Mouse (Mus musculus) heart, adult 2 months (tissue): ENCODE results near the gene Lnx2.

ENCODE experiments used
- CTCF ChIP-seq: fragments of 200-600 bp; IDR thresholded peaks from 2 replicates; pipeline ENCODE4 v1.8.1; 2022; ENCODE audit warnings: antibody characterized with exemption, mild to moderate bottlenecking, moderate library complexity
- EP300 ChIP-seq: fragments of 200-500 bp; IDR thresholded peaks from 2 replicates; pipeline ENCODE4 v1.6.1; 2011; ENCODE audit warnings: low read depth, low read length, control low read depth; ENCODE audit not compliant: insufficient read depth
- POLR2A ChIP-seq: fragments of 200-500 bp; IDR thresholded peaks from 2 replicates; pipeline ENCODE4 v1.6.1; 2011; ENCODE audit warnings: mild to moderate bottlenecking, low read depth, low read length, control low read depth; ENCODE audit not compliant: insufficient read depth

- TF ChIP-seq POLR2A (no peak), CTCF (no peak), EP300 (no peak)
Observed at GRCm38 (mm10) chr5:146974781-146975123, 101.6 kb downstream of the Lnx2 start.
